Mouse (Mus musculus) ovary, postnatal 14 days (tissue): Measurements from ENCODE around the gene She.
"Not testable (repeated sequence)": the region's sequence is repeated elsewhere in the genome, so short reads cannot be mapped to it uniquely, and the experiment has no call there.

Source experiments
- DNase-seq: peaks from one replicate; pipeline ENCODE4 v3.0.0; 2022; ENCODE audit warnings: low spot score

The She gene

DNA sequence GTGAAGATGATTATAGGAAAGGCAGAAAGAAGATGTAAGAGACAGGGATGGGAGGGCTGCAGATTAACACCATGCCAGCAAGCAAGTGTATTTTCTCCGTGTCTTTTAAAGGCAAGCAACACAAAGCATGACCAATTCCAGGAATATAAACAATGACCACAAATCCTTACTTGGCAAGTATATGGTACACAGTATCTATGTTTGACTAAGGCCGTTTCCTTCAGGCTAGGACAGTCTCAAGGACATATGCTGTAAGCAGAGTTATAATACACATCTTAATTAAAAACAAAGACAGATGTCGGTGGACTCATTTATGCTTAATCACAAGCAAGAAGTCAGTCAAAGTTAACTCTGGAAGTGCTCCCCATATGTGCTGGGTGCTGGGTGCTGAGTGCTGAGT lies 12.6 kb upstream of the She start:
- no peak for DNase-seq

GRCm38 (mm10) chr3:89819897-89820296 lies 11.3 kb upstream of the She start:
- DNase-seq: no peak

- DNase-seq: no peak
These were observed 10.7 kb upstream of the She start for GRCm38 (mm10) chr3:89820311-89821095.

- DNase-seq: no peak
These were observed 10.1 kb upstream of the She start for GRCm38 (mm10) chr3:89821096-89821513.

- no peak for DNase-seq
These were observed 9.4 kb upstream of the She start for GRCm38 (mm10) chr3:89821548-89822480.

- no peak for DNase-seq
These were observed 7.6 kb upstream of the She start for GRCm38 (mm10) chr3:89823594-89823993.

DNA sequence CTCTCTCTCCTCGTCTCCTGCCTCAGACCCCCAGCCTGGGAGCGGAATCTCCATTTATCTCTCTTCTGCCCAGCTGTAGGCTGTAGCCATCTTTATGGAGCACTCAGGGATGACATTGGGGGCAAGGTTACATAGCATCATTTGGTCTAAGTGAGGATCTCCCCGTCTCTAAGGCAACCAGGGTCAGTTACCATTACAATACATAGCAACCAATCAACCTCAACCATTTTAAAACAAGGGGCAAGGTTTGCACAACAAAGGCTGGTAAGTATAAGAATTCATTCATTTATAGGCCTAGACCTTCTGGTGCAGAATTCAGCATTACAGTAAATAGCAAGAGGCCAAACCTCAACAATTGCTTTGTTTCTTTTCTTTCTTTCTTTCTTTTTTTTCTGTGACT lies 4.9 kb upstream of the She start:
- DNase-seq: no peak

DNA sequence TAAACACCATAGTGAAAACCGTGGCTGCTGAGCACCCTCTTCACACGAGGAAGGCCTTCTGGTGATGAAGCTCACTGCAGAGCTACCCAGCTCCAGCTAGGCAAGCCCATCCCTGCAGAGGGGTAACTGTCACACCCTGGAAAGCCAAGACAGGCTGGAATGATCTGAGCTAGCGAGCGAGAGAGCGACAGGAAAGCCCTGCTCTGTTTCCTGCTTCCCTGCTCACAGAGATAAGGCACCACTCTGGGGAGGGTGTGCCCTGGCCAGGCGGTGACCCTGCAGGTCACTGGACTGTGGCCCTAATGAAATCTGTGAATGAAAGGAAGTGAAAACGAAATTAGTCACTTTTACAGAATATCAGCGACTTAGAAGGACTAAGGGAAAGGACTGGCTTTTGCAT lies 4.2 kb downstream of the She start:
- no peak for DNase-seq

- DNase-seq: no peak
These were observed 11.1 kb downstream of the She start for GRCm38 (mm10) chr3:89842258-89842657.

- no peak for DNase-seq
These were observed 12.0 kb downstream of the She start for GRCm38 (mm10) chr3:89843148-89843547.

GRCm38 (mm10) chr3:89845814-89846213 lies 14.6 kb downstream of the She start:
- no peak for DNase-seq

DNA sequence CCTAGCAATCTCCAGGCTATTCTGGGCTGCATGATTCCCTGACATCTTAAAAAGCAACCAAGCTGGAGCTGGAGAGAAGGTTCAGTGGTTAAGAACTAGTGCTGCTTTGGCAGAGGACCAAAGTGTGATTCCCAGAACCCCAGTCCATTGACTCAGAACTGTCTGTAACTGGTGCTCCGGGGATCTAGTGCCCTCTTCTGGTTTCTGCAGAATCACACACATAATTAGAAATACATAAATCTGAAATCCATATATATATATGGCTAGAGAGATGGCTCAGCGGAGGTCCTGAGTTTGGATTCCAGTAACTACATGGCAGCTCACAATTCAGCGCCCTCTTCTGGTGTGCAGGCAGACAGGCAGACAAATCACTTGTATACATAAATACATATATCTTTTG lies 16.0 kb downstream of the She start:
- no peak for DNase-seq

DNA sequence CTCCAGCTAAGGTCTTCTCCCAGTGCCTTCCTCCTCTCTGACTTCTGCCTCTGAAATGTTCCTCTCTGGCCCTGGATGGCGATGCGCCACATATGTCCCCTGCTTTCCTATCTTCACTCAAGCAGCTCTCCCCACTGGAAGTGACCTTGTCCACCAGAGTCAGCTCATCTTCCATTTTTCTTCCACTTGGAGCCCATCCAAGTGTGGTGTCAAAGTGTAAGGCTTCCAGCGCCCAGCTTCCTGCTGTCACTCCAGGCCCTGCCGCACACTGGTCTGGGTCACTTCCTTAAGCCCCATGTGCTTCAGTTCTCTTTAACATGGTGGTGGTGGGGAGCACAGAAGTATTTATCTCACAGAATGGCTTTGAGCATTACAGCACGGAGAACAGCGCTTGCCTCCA lies 16.4 kb downstream of the She start:
- no peak for DNase-seq

DNA sequence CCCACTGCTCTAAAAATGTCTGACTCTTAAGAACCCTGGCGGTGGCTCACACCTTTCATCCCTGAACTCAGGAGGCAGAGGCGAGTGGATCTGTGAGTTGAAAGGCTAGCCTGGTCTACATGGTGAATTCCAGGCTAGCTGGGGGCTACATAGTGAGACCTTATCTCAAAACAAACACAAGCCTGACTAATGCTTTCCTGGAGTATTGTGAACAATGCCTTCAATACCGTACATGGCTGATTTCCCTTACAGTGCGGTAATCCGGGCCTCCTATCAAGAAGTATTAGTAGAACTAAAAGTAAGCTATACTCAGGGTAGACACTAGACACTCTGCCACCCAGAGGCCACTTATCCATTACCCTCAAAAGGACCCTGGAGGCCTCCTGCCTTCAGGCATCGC lies 16.9 kb downstream of the She start:
- no peak for DNase-seq

GRCm38 (mm10) chr3:89853752-89854151 lies 22.6 kb downstream of the She start:
- DNase-seq: no peak

GRCm38 (mm10) chr3:89857353-89857752 lies 26.2 kb downstream of the She start:
- DNase-seq: no peak

- no peak for DNase-seq
These were observed 27.0 kb downstream of the She start for GRCm38 (mm10) chr3:89858123-89858522.

GRCm38 (mm10) chr3:89858888-89859287 lies 27.7 kb downstream of the She start:
- DNase-seq: no peak

DNA sequence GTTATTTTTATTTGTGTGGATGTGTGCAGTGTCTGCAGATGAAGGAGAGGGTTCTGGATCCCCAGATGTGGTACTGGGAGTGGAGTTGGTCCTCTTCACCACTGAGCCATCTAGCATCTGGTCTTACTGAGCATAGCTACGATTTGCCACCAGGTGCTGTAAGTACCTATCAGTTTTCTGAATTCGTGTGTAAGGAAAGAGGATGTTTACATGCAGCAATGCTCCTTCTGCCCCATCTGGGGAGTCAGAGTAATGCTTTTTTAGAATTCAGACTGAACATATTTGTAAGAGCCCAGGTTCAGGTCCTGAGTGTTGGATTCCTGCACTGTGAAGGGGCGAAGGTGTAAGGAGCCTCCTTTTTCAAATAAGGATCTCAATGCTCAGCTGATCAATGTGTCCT lies 28.8 kb downstream of the She start:
- no peak for DNase-seq

DNA sequence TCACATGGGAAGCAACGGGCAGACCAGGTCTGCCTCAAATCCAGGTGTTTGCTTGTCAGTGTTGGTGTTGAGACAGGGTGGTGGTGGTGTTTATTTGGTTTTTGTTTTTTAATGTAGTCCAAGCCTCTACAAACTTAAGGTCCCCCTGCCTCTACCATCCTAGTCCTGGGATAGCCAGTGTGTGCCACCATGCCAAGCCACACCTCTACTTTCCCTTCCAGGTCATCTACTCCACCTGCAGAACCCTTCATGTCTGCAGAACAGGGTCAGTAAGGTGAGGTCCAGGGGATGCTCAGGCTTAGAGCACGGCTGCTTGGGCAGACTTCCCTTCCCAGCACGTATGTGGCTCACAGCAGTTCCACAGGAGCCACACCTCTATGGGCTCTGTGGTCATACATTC lies 29.2 kb downstream of the She start:
- DNase-seq: no peak

DNA sequence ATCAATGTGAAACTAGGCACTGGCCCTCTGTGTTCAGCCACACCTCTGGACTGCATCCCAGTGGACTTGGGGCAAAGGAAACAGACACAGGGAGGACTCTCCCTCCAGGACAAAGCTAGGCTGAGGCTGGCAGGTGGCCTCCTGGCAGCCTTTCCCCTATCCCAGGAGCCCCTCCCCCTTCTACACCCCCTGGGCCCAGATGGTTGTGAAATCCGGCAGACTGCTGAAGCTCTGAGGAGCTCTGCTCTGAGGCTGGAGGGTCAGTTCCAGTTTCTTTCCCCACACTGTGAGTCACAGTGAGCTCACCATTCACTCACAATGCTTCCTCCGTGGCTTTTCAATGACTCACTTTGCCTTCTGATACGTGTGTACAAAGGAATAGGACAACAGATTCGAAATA lies 29.9 kb downstream of the She start:
- DNase-seq: peak; percentile 61

DNA sequence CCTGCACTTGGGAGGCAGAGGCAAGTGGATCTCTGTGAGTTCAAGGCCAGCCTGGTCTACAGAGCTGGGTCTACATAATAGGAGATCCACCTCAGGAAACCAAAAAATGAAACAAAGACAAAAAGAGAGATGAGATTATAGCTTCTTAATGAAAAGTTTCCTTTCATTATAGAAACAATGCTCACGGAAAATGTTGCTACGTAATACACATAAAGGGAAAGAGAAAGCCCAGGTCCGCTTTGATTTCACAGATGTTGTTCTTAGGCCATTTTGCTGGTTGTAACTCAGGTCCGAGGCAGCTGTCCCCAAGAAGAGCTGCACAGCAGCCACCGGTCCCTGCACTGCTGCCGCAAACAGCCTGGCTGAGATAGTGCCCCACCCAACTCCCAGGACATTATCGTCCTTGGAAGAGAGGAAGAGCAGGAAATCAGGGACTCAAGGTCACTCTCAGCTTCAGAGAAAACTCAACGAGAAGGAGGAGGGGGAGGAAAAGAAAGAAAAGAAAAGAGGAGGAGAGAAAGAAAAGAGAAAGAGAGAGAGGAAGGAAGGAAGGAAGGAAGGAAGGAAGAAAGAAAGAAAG lies 31.1 kb downstream of the She start:
- DNase-seq: no peak

DNA sequence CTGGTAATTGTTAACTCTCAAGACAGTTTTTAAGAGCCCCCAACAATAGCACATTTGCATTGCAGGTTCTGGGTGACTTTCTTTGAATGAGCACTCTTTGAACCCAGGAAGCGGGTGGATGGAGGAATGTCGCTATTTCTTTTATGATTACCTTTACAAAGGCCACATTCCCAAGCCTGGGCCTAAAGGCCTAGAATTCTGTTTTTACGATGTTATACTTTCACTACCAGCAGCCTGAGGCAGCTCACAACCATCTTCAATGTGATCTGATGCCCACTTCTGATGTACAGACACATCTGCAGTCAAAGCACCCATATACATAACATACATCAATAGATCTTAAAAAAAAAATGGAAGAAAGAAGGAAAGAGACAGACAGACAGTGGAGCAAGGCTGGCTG lies 32.1 kb downstream of the She start:
- DNase-seq: not testable (repeated sequence)
